24 mouse cellular contexts compared by ENCODE assay signal in genomic region chr7:40213646-40214045, GRCm38 (mm10).
DNase-seq lines count a peak whose midpoint lies in the region; ATAC-seq lines count a peak whose summit lies in the region.
"Had no signal": no experiment of that assay in that cellular context is flagged by ENCODE, and none has a peak within 500 bp of the region (broad histone marks: within the 10 kb centered on the region; RNA-seq: fewer than 3 reads in every experiment).

No protein-coding gene starts in this region.

- WGBS in hindbrain, embryonic 11.5 days, result 84% methylated on average over 2 of the region's 2 CpGs

- no peak overlapping the region for H3K27ac ChIP-seq in hindbrain, embryonic 11.5 days (ENCODE audit: low read depth, low read length)
- H3K27ac ChIP-seq: embryonic facial prominence, embryonic 12.5 days; forebrain, embryonic 12.5 days; gastrocnemius, adult 2 months; heart, embryonic 15.5 days; hindbrain, embryonic 10.5 days; hindbrain, embryonic 15.5 days had no signal

- peak; percentile 9 to 18 for DNase-seq in cerebellum, postnatal 10 days
- no peak for DNase-seq in cerebellum, adult 9-11 months
- DNase-seq in gastrocnemius, postnatal 25 days, result peak; percentile 15
- no peak for DNase-seq in gastrocnemius, postnatal 14 days
- DNase-seq in heart, adult 8-10 months (ENCODE audit: low spot score), result peak; percentile 58
- DNase-seq in heart, postnatal 4 days, result no peak
- peak; percentile 43 to 45 for DNase-seq in heart, postnatal 36 days
- DNase-seq in hindbrain, embryonic 11.5 days (ENCODE audit: low spot score), result no peak
- DNase-seq: adrenal gland, postnatal 10 days; B cell, adult 2 months; cerebellum, adult 11 months; cerebellum, adult 9-10 months; embryo, embryonic 11 days; gastrocnemius, adult 2 months; kidney, adult 2 months had no signal

- intact Hi-C loops in gastrocnemius, postnatal 14 days (cut with DNase I; ENCODE audit: low total_unique reads), result no loop called here
- intact Hi-C loops in heart, postnatal 36 days (cut with DNase I), result no loop called here

- H3K4me2 ChIP-seq in hindbrain, embryonic 11.5 days (replicated peaks; ENCODE audit: low read depth, low read length), result no peak overlapping the region
- H3K4me2 ChIP-seq: embryonic facial prominence, embryonic 12.5 days; forebrain, embryonic 12.5 days; heart, embryonic 15.5 days; hindbrain, embryonic 15.5 days had no signal

- ATAC-seq in hindbrain, embryonic 11.5 days (ENCODE audit: low FRiP score), result no peak
- ATAC-seq: CD4-positive, CD25-positive, alpha-beta regulatory T cell, adult 4 months; forebrain, embryonic 16.5 days; intestine, embryonic 16.5 days had no signal

- H3K27me3 ChIP-seq in hindbrain, embryonic 11.5 days (ENCODE audit: control insufficient read depth, insufficient read depth, low read length), result no peaks in the 10 kb centered on the region
- H3K27me3 ChIP-seq: embryonic facial prominence, embryonic 12.5 days; forebrain, embryonic 12.5 days; heart, embryonic 15.5 days; hindbrain, embryonic 15.5 days had no signal

- H3K4me1 ChIP-seq in hindbrain, embryonic 11.5 days (replicated peaks; ENCODE audit: control insufficient read depth, insufficient read depth, low read length), result no peaks in the 10 kb centered on the region
- H3K4me1 ChIP-seq: embryonic facial prominence, embryonic 12.5 days; forebrain, embryonic 12.5 days; heart, embryonic 15.5 days; hindbrain, embryonic 10.5 days; hindbrain, embryonic 15.5 days had no signal

- no peak overlapping the region for H3K4me3 ChIP-seq in hindbrain, embryonic 11.5 days (ENCODE audit: low read depth, low read length)
- H3K4me3 ChIP-seq: embryonic facial prominence, embryonic 12.5 days; forebrain, embryonic 12.5 days; gastrocnemius, adult 2 months; heart, embryonic 15.5 days; hindbrain, embryonic 10.5 days; hindbrain, embryonic 15.5 days had no signal

- H3K36me3 ChIP-seq in hindbrain, embryonic 11.5 days (ENCODE audit: control insufficient read depth, insufficient read depth, low read length), result no peaks in the 10 kb centered on the region
- H3K36me3 ChIP-seq: embryonic facial prominence, embryonic 12.5 days; forebrain, embryonic 12.5 days; G1E; heart, embryonic 15.5 days; hindbrain, embryonic 10.5 days; hindbrain, embryonic 15.5 days had no signal

- no peak overlapping the region for H3K9ac ChIP-seq in hindbrain, embryonic 11.5 days (ENCODE audit: low read depth, low read length)
- H3K9ac ChIP-seq: embryonic facial prominence, embryonic 12.5 days; forebrain, embryonic 12.5 days; heart, embryonic 15.5 days; hindbrain, embryonic 15.5 days had no signal

- no peaks in the 10 kb centered on the region for H3K9me3 ChIP-seq in hindbrain, embryonic 11.5 days (ENCODE audit: control insufficient read depth, low read length)
- H3K9me3 ChIP-seq: embryonic facial prominence, embryonic 12.5 days; forebrain, embryonic 12.5 days; heart, embryonic 15.5 days; hindbrain, embryonic 10.5 days; hindbrain, embryonic 15.5 days had no signal

Comparison
In these comparisons a context has a peak if more than half of its experiments do, and no peak if none do; other contexts are left out.
1. DNase-seq: peak in cerebellum, postnatal 10 days (2 of 2), gastrocnemius, postnatal 25 days (single experiment), heart, adult 8-10 months (single experiment) and heart, postnatal 36 days (2 of 2); none in cerebellum, adult 9-11 months (single experiment), gastrocnemius, postnatal 14 days (single experiment), heart, postnatal 4 days (single experiment) and hindbrain, embryonic 11.5 days (single experiment).